Mouse (Mus musculus): ENCODE data around the gene Fam161a.
"Not testable (repeated sequence)": the region's sequence is repeated elsewhere in the genome, so short reads cannot be mapped to it uniquely, and the experiment has no call there.

Gene Fam161a

GRCm38 (mm10) chr11:23047663-23048582 lies 40.6 kb downstream of the Fam161a start:
- DNase-seq (ENCODE audit: extremely low spot score, low spot score) = peak; percentile 14

- DNase-seq (ENCODE audit: extremely low spot score, low spot score) = no peak
These were observed 42.3 kb downstream of the Fam161a start for GRCm38 (mm10) chr11:23049642-23050041.

GRCm38 (mm10) chr11:23052353-23052752 lies 45.0 kb downstream of the Fam161a start:
- no peak for DNase-seq (ENCODE audit: extremely low spot score, low spot score)

- DNase-seq (ENCODE audit: extremely low spot score, low spot score) = no peak
These were observed 55.8 kb downstream of the Fam161a start for GRCm38 (mm10) chr11:23063153-23063552.

- no peak for DNase-seq (ENCODE audit: extremely low spot score, low spot score)
These were observed 56.5 kb downstream of the Fam161a start for GRCm38 (mm10) chr11:23063857-23064256.

GRCm38 (mm10) chr11:23064276-23064675 lies 56.9 kb downstream of the Fam161a start:
- DNase-seq (ENCODE audit: extremely low spot score, low spot score) = not testable (repeated sequence)

- DNase-seq (ENCODE audit: extremely low spot score, low spot score) = no peak
These were observed 57.9 kb downstream of the Fam161a start for GRCm38 (mm10) chr11:23065167-23065668.

GRCm38 (mm10) chr11:23067395-23068136 lies 60.2 kb downstream of the Fam161a start:
- peak; percentile 88 for DNase-seq (ENCODE audit: extremely low spot score, low spot score)

- DNase-seq (ENCODE audit: extremely low spot score, low spot score) = no peak
These were observed 60.9 kb downstream of the Fam161a start for GRCm38 (mm10) chr11:23068201-23068600.

- DNase-seq (ENCODE audit: extremely low spot score, low spot score) = not testable (repeated sequence)
These were observed 61.7 kb downstream of the Fam161a start for GRCm38 (mm10) chr11:23068986-23069385.

- DNase-seq (ENCODE audit: extremely low spot score, low spot score) = no peak
These were observed 67.5 kb downstream of the Fam161a start for GRCm38 (mm10) chr11:23074841-23075240.

- DNase-seq (ENCODE audit: extremely low spot score, low spot score) = no peak
These were observed 71.2 kb downstream of the Fam161a start for GRCm38 (mm10) chr11:23078541-23078940.
